Mouse (Mus musculus) MEL (cell line): ENCODE measurements around the gene Sppl3. TPM values are rescaled to one million over a fixed set of nuclear protein-coding genes. Genes with fewer than 3 reads are reported as not detected.

Experiments
- DNase-seq: peaks from one replicate; pipeline ENCODE4 v3.0.0; 2011; ENCODE audit warnings: low read depth, low spot score
- H3K27ac ChIP-seq: 2 replicates; pipeline ENCODE4 v1.5.1; 2012; ENCODE audit warnings: low read depth, mild to moderate bottlenecking, control low read depth, low read length, moderate library complexity; ENCODE audit not compliant: control insufficient read depth
- H3K27me3 ChIP-seq, 2 experiments: fragments of 150-350 bp in 1 of 2; sonication (generic) in 1 of 2; 2 replicates each; pipeline ENCODE4 v1.6.1; 2012; ENCODE audit warnings: low read length in 2 of 2, mild to moderate bottlenecking in 2 of 2, improper control_type of control experiment in 1 of 2, moderate library complexity in 1 of 2; ENCODE audit not compliant: insufficient read depth in 2 of 2, control insufficient read depth in 1 of 2
- H3K36me3 ChIP-seq, 2 experiments: 2 replicates each; pipeline ENCODE4 v1.6.1; 2012 to 2014; ENCODE audit warnings: low read length in 2 of 2, improper control_type of control experiment in 1 of 2, inconsistent platforms in 1 of 2, mild to moderate bottlenecking in 1 of 2; ENCODE audit not compliant: insufficient read depth in 2 of 2, control insufficient read depth in 1 of 2
- H3K4me1 ChIP-seq, 2 experiments: fragments of 150-350 bp in 1 of 2; sonication (generic) in 1 of 2; 2 replicates each; pipeline ENCODE4 v1.6.1; 2012; ENCODE audit warnings: low read length in 2 of 2, improper control_type of control experiment in 1 of 2, mild to moderate bottlenecking in 1 of 2; ENCODE audit not compliant: insufficient read depth in 2 of 2, control insufficient read depth in 1 of 2
- H3K4me3 ChIP-seq, 2 experiments: fragments of 150-350 bp in 1 of 2; sonication (generic) in 1 of 2; 2 replicates each; pipeline ENCODE4 v1.5.1; 2012; ENCODE audit warnings: low read depth in 2 of 2, low read length in 2 of 2, mild to moderate bottlenecking in 2 of 2, moderate library complexity in 2 of 2, control low read depth in 1 of 2, improper control_type of control experiment in 1 of 2; ENCODE audit not compliant: control insufficient read depth in 1 of 2, insufficient read depth in 1 of 2
- H3K79me2 ChIP-seq: 2 replicates; pipeline ENCODE4 v1.6.1; 2012; ENCODE audit warnings: mild to moderate bottlenecking, low read length, moderate library complexity; ENCODE audit not compliant: control insufficient read depth, poor library complexity, insufficient read depth
- H3K9ac ChIP-seq: 2 replicates; pipeline ENCODE4 v1.6.1; 2012; ENCODE audit warnings: low read depth, mild to moderate bottlenecking, control low read depth, low read length, moderate library complexity; ENCODE audit not compliant: control insufficient read depth, poor library complexity, severe bottlenecking
- H3K9me3 ChIP-seq: fragments of 150-350 bp; sonication (generic); replicated peaks from 2 replicates; pipeline ENCODE4 v1.6.1; 2012; ENCODE audit warnings: mild to moderate bottlenecking, low read length, improper control_type of control experiment, moderate library complexity; ENCODE audit not compliant: insufficient read depth
- CTCF ChIP-seq, 3 experiments: IDR thresholded peaks in 2 of 3; conservative IDR thresholded peaks in 1 of 3; 2 replicates each; pipeline ENCODE4 v1.5.1; 2011 to 2012; ENCODE audit warnings: low read length in 3 of 3, low read depth in 2 of 3, mild to moderate bottlenecking in 2 of 3, improper control_type of control experiment in 1 of 3, inconsistent platforms in 1 of 3, mixed read lengths in 1 of 3, moderate library complexity in 1 of 3; ENCODE audit not compliant: control insufficient read depth in 1 of 3, insufficient read depth in 1 of 3, poor library complexity in 1 of 3, severe bottlenecking in 1 of 3
- ELF1 ChIP-seq: IDR thresholded peaks from 2 replicates; pipeline ENCODE4 v1.6.1; 2014; ENCODE audit warnings: low read depth, mild to moderate bottlenecking, inconsistent platforms, low read length, improper control_type of control experiment, moderate library complexity
- EP300 ChIP-seq, 2 experiments: IDR thresholded peaks; 2 replicates each; pipeline ENCODE4 v1.6.1; 2011; ENCODE audit warnings: improper control_type of control experiment in 2 of 2, low read length in 2 of 2, low read depth in 1 of 2, mild to moderate bottlenecking in 1 of 2
- ETS1 ChIP-seq: IDR thresholded peaks from 2 replicates; pipeline ENCODE4 v1.6.1; 2012; ENCODE audit warnings: low read depth, mild to moderate bottlenecking, inconsistent platforms, low read length, improper control_type of control experiment, moderate library complexity
- GABPA ChIP-seq: IDR thresholded peaks from 2 replicates; pipeline ENCODE4 v1.6.1; 2012; ENCODE audit warnings: low read depth, mild to moderate bottlenecking, inconsistent platforms, low read length, improper control_type of control experiment, moderate library complexity
- HCFC1 ChIP-seq: IDR thresholded peaks from 2 replicates; pipeline ENCODE4 v1.6.1; 2012; ENCODE audit warnings: low read depth, mild to moderate bottlenecking, inconsistent platforms, low read length, improper control_type of control experiment, moderate library complexity
- KAT2A ChIP-seq: conservative IDR thresholded peaks from 2 replicates; pipeline ENCODE4 v1.6.1; 2012; ENCODE audit warnings: low read depth, low read length, improper control_type of control experiment, inconsistent platforms
- MAX ChIP-seq: IDR thresholded peaks from 2 replicates; pipeline ENCODE4 v1.6.1; 2011; ENCODE audit warnings: low read length, improper control_type of control experiment
- MEF2A ChIP-seq: IDR thresholded peaks from 2 replicates; pipeline ENCODE4 v1.6.1; 2014; ENCODE audit warnings: low read depth, mild to moderate bottlenecking, inconsistent platforms, low read length, improper control_type of control experiment; ENCODE audit not compliant: poor library complexity, insufficient replicate concordance, severe bottlenecking; ENCODE audit errors: extremely low read depth
- MXI1 ChIP-seq: IDR thresholded peaks from 2 replicates; pipeline ENCODE4 v1.6.1; 2011; ENCODE audit warnings: mild to moderate bottlenecking, low read depth, low read length, improper control_type of control experiment
- MYB ChIP-seq: IDR thresholded peaks from 2 replicates; pipeline ENCODE4 v1.6.1; 2011; ENCODE audit warnings: mild to moderate bottlenecking, low read depth, low read length, improper control_type of control experiment
- MYC ChIP-seq: IDR thresholded peaks from 2 replicates; pipeline ENCODE4 v1.6.1; 2011; ENCODE audit warnings: low read depth, mild to moderate bottlenecking, low read length, improper control_type of control experiment, moderate library complexity
- NELFE ChIP-seq: IDR thresholded peaks from 2 replicates; pipeline ENCODE4 v1.6.1; 2011; ENCODE audit warnings: low read depth, low read length, improper control_type of control experiment
- NRF1 ChIP-seq: IDR thresholded peaks from 2 replicates; pipeline ENCODE4 v1.6.1; 2014; ENCODE audit warnings: low read depth, mild to moderate bottlenecking, inconsistent platforms, low read length, improper control_type of control experiment, moderate library complexity; ENCODE audit not compliant: poor library complexity, insufficient read depth, severe bottlenecking
- POLR2A ChIP-seq, 2 experiments: IDR thresholded peaks; 2 replicates each; pipeline ENCODE4 v1.6.1; 2011 to 2012; ENCODE audit warnings: low read length in 2 of 2, mild to moderate bottlenecking in 2 of 2, control low read depth in 1 of 2, improper control_type of control experiment in 1 of 2, low read depth in 1 of 2, moderate library complexity in 1 of 2; ENCODE audit not compliant: control insufficient read depth in 1 of 2, insufficient read depth in 1 of 2, poor library complexity in 1 of 2
- RAD21 ChIP-seq: IDR thresholded peaks from 2 replicates; pipeline ENCODE4 v1.6.1; 2011; ENCODE audit warnings: mild to moderate bottlenecking, low read depth, low read length, improper control_type of control experiment
- SMC3 ChIP-seq: IDR thresholded peaks from 2 replicates; pipeline ENCODE4 v1.6.1; 2011; ENCODE audit warnings: low read depth, low read length, improper control_type of control experiment
- TAL1 ChIP-seq: IDR thresholded peaks from 2 replicates; pipeline ENCODE4 v1.6.1; 2012; ENCODE audit warnings: mild to moderate bottlenecking, inconsistent platforms, low read length, moderate library complexity, mixed read lengths
- TBP ChIP-seq: IDR thresholded peaks from 2 replicates; pipeline ENCODE4 v1.8.0; 2011; ENCODE audit warnings: low read depth, low read length, improper control_type of control experiment
- TCF12 ChIP-seq: IDR thresholded peaks from 2 replicates; pipeline ENCODE4 v1.6.1; 2014; ENCODE audit warnings: low read depth, mild to moderate bottlenecking, inconsistent platforms, low read length, improper control_type of control experiment, moderate library complexity
- UBTF ChIP-seq: IDR thresholded peaks from 2 replicates; pipeline ENCODE4 v1.6.1; 2012; ENCODE audit warnings: low read depth, mild to moderate bottlenecking, inconsistent platforms, low read length, improper control_type of control experiment, moderate library complexity, borderline replicate concordance; ENCODE audit not compliant: insufficient read depth
- USF1 ChIP-seq: IDR thresholded peaks from 2 replicates; pipeline ENCODE4 v1.6.1; 2014; ENCODE audit warnings: low read depth, mild to moderate bottlenecking, inconsistent platforms, low read length, improper control_type of control experiment, moderate library complexity
- USF2 ChIP-seq, 2 experiments: IDR thresholded peaks; 2 replicates each; pipeline ENCODE4 v1.6.1; 2011 to 2012; ENCODE audit warnings: improper control_type of control experiment in 2 of 2, low read length in 2 of 2, borderline replicate concordance in 1 of 2, inconsistent platforms in 1 of 2, low read depth in 1 of 2, mild to moderate bottlenecking in 1 of 2; ENCODE audit not compliant: insufficient read depth in 1 of 2
- ZC3H11A ChIP-seq: IDR thresholded peaks from 2 replicates; pipeline ENCODE4 v1.6.1; 2012; ENCODE audit warnings: low read depth, mild to moderate bottlenecking, inconsistent platforms, low read length, improper control_type of control experiment
- ZKSCAN1 ChIP-seq: IDR thresholded peaks from 2 replicates; pipeline ENCODE4 v1.6.1; 2012; ENCODE audit warnings: low read depth, mild to moderate bottlenecking, inconsistent platforms, low read length, improper control_type of control experiment, moderate library complexity
- polyA plus RNA-seq, 2 experiments: library from polyadenylated mRNA; stranded (reverse) in 1 of 2; unstranded in 1 of 2; fragments of >175 nt in 1 of 2; fragments of >200 nt in 1 of 2; gene quantifications; 2 replicates each; pipeline versions ENCODE4 v1.2.1 to v1.2.4; 2012; ENCODE audit warnings: low replicate concordance in 2 of 2, low read depth in 1 of 2; ENCODE audit not compliant: insufficient read length in 2 of 2, insufficient read depth in 1 of 2, missing spikeins in 1 of 2
- total RNA-seq: library from RNA; depleted of rRNA; stranded (reverse); fragments of 300-350 nt; gene quantifications from 2 replicates; pipeline ENCODE4 v1.2.3, GENCODE M21; 2012

The Sppl3 gene
- total and polyA plus RNA-seq, 3 experiments, result 25.8 to 50.9 TPM; not detected in 1

GRCm38 (mm10) chr5:114978888-114979249 is 32.1 kb upstream of the Sppl3 start (continued):
- TF ChIP-seq ELF1 (no peak), RAD21 (peak; percentile 56)

- Histone ChIP-seq H3K4me3 (peak overlapping the region; percentile 65 to 70), H3K36me3 (peaks cover 0 to 6% of the 10 kb centered on the region in 2 experiments; a peak in 2 of 4 replicates), H3K4me1 (peaks cover 0 to 6% of the 10 kb centered on the region in 2 experiments; a peak in 2 of 4 replicates), H3K9ac (peak overlapping the region; percentile 74), H3K9me3 (no peaks in the 10 kb centered on the region), H3K27me3 (no peaks in the 10 kb centered on the region), H3K79me2 (no peaks in the 10 kb centered on the region; the same call in 1 of the 2 replicates), H3K27ac (peak overlapping the region; percentile 76)
- peak; percentile 88 for DNase-seq
- TF ChIP-seq TAL1 (peak; percentile 38), CTCF (IDR thresholded peaks at IDR 0.05 in 2 of 3, conservative IDR thresholded peaks at IDR 0.05 in 1 of 3; ENCODE audit: control insufficient read depth in 1 of 3, insufficient read depth in 1 of 3, low read depth in 2 of 3, low read length in 3 of 3, poor library complexity in 1 of 3, severe bottlenecking in 1 of 3) (peak; percentile 95 to 99 (median 95)), HCFC1 (no peak), USF2 (IDR thresholded peaks at IDR 0.05; ENCODE audit: borderline replicate concordance in 1 of 2, insufficient read depth in 1 of 2, low read depth in 1 of 2, low read length in 2 of 2) (no peak), POLR2A (IDR thresholded peaks at IDR 0.05; ENCODE audit: control insufficient read depth in 1 of 2, insufficient read depth in 1 of 2, low read depth in 1 of 2, low read length in 2 of 2, poor library complexity in 1 of 2) (peak in 1 of 2 experiments; percentile 54; a peak in 2 of 4 replicates), ZKSCAN1 (no peak), SMC3 (peak; percentile 86), UBTF (0 out of 2 replicates have a peak, but pooled peaks have one; percentile 14), KAT2A (no peak), MYC (peak; percentile 27), NRF1 (peak; percentile 83), EP300 (IDR thresholded peaks at IDR 0.05; ENCODE audit: low read depth in 1 of 2, low read length in 2 of 2) (no peak; a peak in 1 of 4 replicates), MYB (no peak), TCF12 (no peak), MAX (peak; percentile 60), MEF2A (no peak), USF1 (no peak), NELFE (peak; percentile 48; the same call in 1 of the 2 replicates), GABPA (no peak), RAD21 (peak; percentile 99), ZC3H11A (peak; percentile 94), TBP (peak; percentile 46; the same call in 1 of the 2 replicates), MXI1 (peak; percentile 56; the same call in 1 of the 2 replicates), ETS1 (0 out of 2 replicates have a peak, but pooled peaks have one; percentile 2)
Observed at GRCm38 (mm10) chr5:114979250-114980121, 31.5 kb upstream of the Sppl3 start.
